Mouse (Mus musculus): Measurements from ENCODE around the gene Meig1.
"Not testable (repeated sequence)": the region's sequence is repeated elsewhere in the genome, so short reads cannot be mapped to it uniquely, and the experiment has no call there.

Meig1 gene

GRCm38 (mm10) chr2:3422548-3422947 is at the start of gene Meig1:
Gene Meig1 (minus strand): TSS chr2:3422648.
- no peak for DNase-seq (ENCODE audit: low spot score)

DNA sequence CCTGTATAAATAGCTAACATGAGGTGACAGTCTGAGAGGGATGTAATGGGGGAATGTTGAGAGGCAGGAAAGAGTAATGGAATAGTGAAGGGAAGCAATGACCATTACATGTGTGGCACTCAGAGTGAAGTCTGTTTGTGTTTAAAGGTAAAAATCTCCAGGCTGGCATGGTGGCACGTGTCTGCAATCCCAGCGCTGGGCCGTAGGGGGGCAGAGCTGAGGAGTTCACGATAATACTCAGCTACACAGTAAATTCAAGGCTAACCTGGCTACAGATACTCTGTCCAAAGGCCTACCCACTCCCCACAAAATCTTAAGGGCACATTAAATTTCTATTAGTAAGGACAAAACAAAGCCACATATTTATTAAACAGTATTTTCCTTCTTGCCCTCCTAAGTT is 34.1 kb upstream of the Meig1 start:
- no peak for DNase-seq (ENCODE audit: low spot score)

GRCm38 (mm10) chr2:3453096-3453495 is 30.6 kb upstream of the Meig1 start:
- DNase-seq (ENCODE audit: low spot score), result no peak

DNA sequence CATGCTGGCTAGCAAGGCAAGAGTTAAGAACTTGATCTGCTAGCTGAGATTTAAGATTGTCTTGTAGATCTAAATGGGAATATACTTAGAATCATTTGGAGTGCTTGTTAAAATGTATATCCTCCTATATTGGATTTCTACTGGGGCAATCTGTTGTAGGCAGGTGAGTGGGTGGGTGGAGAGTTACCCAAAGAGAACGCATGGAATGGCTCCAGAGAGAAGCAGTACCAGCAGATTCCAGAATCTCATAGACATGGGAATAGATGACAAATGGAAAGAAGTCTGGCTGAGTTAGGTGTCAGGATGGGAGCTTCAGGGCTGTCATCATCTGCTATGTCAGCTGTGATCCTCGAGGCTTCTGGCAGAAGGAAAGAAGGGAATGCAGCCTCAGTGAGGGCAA is 27.0 kb upstream of the Meig1 start:
- DNase-seq (ENCODE audit: low spot score), result no peak

DNA sequence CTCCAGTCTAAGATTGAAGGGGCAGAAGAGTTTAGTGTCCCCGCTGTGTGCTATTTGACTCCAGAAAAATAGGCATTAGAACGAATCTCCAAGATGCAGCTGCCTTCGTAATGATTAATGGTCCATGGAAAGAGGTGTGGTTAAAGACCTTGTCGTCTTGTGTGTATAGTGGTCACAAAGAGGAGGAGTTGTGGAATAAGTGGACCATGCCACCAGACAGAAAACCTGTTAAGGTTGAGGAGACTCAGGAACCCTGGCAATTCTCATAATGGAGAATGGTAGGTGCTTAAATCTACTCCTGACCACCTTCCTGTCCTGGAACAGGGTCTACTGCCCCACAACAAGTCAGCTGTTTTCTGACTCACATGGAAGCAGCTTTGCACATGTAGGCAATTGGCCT is 23.5 kb upstream of the Meig1 start:
- no peak for DNase-seq (ENCODE audit: low spot score)

DNA sequence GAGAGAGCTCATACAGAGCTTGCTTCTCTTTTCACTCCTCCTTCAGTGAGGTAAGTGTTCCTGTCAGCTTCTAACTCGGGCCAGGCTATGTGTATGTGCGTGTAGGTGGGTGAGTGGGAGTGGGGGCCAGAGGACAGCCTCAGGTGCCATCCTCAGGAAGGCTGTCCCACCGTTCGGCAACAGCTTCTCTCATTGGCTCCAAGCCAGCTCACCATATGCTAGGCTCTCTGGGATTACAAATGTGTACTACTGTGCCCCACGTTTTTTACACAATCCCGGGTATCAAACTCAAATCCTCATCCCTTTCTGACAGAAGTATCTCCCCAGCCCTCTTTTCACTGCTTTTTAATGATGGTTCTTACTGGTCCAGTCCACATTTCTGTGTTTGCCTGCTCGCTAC is 21.8 kb upstream of the Meig1 start:
- no peak for DNase-seq (ENCODE audit: low spot score)

GRCm38 (mm10) chr2:3437956-3438355 is 15.5 kb upstream of the Meig1 start:
- no peak for DNase-seq (ENCODE audit: low spot score)

DNA sequence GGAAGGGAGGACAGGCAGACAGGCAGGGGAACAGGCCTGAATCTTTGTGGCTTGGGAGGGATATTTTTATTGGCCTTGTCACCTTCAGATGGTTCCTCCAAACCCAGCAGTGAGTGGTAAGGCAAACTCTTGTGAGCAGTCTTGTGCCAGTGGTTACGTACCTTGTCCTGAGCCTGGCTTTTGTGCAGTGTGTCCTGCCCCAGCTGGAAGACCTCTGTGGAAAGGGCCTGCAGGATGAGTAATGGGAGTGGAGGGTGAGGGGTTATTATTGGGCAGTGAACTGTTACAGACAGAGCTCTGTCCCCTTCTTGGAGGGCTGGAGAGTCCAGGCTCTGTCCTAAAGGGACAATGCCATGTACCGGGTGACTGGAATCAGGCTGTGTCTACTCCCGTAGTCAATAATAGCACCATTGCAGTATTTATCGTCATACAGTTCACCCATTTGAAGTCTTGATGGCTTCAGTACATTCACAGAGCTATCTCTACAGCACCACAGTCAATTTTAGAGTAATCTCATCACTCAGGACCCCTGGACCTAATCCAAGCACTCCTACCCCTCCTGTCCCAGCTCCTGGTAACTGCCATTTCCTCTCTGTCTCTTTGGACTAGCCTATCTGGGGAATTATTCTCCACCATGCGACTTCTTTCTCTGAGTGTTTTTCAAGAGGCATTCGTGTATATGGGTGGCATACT is 13.1 kb upstream of the Meig1 start:
- no peak for DNase-seq (ENCODE audit: low spot score)

DNA sequence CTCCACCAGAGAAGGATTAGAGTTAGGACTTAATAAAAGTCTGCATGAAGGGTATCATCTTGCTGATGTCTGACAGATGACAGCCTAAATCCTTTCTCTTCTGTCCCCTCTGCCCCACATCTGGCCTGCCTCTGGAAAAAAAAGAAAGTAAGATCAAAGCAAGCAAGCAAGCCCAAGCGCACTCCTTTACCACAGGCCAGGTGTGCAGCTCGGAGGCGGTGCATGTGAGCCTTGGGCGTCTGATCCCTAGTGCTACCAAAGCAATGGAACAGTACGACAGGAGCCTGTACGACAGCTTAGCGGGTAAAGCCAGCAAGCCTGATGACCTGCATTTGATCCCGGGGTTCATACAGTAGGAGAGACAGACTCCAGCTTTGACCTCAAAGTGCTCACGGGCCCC is 8.5 kb upstream of the Meig1 start:
- DNase-seq (ENCODE audit: low spot score), result no peak

- DNase-seq (ENCODE audit: low spot score), result no peak
Measured at GRCm38 (mm10) chr2:3424579-3424910, 2.1 kb upstream of the Meig1 start.

- DNase-seq (ENCODE audit: low spot score), result peak; percentile 50
Measured at GRCm38 (mm10) chr2:3423841-3424578, 1.6 kb upstream of the Meig1 start, which contains the start of gene Dclre1c. Gene Dclre1c (plus strand): TSS chr2:3424131.

DNA sequence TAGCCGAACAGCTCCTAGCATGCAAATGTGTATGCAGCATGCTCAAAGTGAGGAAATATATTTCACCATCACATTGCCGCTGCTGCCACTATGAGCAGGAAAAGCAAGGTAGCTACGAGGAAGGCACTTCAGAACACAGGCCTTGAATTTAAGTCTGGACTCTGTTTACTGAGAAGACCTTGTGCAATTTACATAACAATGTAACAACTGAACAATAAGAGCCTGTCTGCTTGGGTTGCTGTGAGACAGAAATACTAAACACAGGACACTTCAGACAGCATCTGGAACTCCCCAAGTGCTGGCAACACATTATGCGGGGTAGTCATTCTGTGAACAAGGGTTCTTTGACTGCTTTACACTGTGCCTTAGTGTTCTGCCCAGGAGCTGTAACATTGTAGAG is 2.3 kb downstream of the Meig1 start:
- DNase-seq (ENCODE audit: low spot score), result no peak

DNA sequence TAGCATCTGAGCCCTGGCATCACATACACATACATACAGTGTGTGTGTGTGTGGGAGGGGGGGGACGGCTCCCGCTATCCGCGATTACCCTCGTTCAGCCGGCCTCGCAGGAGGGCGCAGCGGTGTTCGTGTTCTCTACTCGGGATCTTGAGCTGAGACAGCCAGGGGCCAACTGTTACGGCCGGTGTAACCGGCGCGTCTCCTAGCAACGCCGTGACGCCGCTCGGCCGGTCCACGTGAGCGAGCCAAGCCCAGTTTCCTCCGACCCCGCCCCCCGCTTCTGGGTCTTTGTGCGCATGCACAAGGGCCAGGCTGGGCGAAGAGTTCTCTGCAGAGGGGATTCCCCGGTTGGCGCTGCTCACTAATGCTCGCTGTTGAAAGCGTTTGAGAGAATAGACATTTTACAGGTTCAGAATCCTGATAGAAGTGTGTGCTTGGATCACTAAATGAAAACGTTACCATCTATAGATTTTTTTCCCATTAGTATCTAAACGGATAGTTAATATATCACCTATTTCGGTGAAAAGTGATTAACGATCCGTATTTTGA is 3.5 kb downstream of the Meig1 start:
- peak; percentile 72 for DNase-seq (ENCODE audit: low spot score)

GRCm38 (mm10) chr2:3415676-3416075 is 6.8 kb downstream of the Meig1 start:
- DNase-seq (ENCODE audit: low spot score), result no peak

DNA sequence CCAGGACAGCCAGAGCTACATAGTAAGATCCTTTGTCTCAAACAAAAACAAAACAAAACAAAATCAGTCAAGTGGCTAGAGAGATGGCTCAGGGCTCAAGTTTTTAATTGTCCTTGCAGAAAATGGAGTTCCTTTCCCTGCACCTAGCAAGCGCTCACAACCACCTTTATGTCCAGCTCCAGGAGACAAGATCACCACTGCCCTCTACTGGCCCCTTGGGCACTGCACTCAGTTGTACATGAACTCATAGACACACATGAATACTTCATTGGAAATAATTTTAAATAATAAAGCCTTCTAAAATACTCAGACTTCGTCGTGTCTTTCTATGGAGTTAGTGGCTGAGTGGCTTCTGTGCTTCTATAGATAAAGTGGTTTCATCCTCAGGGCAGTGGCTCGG is 8.2 kb downstream of the Meig1 start:
- no peak for DNase-seq (ENCODE audit: low spot score)

- DNase-seq (ENCODE audit: low spot score), result no peak
Measured at GRCm38 (mm10) chr2:3407756-3408155, 14.7 kb downstream of the Meig1 start.

- no peak for DNase-seq (ENCODE audit: low spot score)
Measured at GRCm38 (mm10) chr2:3405981-3406380, 16.5 kb downstream of the Meig1 start.

GRCm38 (mm10) chr2:3397110-3397509 is 25.3 kb downstream of the Meig1 start, which contains the start of gene Olah:
Gene Olah (minus strand): TSS chr2:3397210.
- DNase-seq (ENCODE audit: low spot score), result not testable (repeated sequence)

DNA sequence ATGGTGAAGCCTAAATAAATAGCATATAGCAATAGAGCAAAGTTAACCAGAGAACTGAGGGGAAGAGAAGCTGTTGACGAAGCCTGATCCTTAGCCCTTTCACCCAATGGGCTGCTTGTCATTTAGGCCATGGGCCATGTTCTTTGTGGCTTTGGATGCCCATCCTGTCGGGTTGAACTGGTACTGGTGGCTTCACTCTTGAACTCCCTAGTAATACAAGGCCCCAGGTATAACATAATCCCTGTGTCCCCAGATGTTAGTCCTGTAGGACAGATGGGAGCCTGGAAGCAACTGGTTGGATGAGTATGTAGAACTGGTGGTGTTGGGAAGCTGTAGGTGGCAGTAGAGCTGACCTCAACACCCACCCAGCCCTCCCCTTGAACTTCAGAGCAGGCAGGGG is 30.5 kb downstream of the Meig1 start:
- DNase-seq (ENCODE audit: low spot score), result no peak

DNA sequence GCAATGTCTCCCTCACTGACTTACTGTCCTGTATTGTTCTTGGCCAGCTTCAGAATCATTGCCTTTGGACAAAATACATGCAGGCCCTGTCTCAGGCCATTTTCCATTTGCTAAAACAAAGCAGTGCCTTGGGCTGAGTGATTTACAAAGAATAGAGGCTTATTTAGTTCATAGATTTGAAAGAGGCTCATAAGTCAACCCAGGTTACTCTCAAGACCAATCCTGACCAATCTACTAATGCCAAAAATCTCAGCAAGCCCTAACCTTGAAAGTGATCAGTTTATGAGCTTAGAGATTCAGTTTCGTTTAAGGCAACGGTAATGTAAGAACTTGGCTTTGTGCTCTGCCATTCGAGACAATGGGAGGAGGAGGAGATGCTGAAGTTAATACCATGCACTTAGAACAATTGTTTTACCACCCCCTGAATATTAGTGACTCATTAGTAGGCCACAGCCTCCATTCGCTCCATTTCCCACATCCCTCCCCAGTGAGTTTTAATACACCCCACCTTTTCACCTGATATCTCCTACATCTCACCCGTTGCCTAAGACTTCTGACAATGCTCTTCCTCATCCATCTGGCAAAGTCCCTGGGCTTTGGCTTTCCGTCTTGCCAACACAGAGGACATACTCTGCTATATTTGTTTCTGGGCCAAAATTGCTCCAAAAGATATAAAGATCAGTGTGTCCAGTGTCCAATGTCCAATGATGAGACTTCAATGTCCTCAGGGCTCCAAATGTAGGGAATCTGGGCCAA is 35.2 kb downstream of the Meig1 start:
- DNase-seq (ENCODE audit: low spot score), result no peak

DNA sequence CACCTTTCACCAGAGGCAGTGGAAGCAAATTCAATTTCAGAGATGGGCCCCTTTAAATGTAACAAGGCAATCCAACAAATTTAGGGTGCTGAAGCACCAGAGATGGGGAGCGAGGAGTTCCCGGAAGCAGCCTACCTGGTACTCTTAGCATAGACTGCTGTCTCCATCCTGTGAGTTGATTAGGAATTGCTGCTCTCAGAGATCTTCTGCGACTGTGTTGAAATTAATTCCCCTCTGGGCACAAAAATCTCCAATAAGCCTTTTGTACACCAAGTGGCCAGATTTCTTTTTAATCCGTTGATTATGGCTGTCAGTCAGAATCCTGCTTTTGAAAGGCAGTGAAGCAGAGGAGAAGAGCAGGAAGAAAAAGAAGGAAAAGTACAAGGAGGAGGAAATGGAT is 57.3 kb downstream of the Meig1 start:
- no peak for DNase-seq (ENCODE audit: low spot score)

GRCm38 (mm10) chr2:3361067-3361466 is 61.4 kb downstream of the Meig1 start:
- no peak for DNase-seq (ENCODE audit: low spot score)
